Mouse (Mus musculus) liver, adult 2 months (tissue): ENCODE results near the gene Doc2a.

Source experiments
- CTCF ChIP-seq: fragments of 200-500 bp; IDR thresholded peaks from 2 replicates; pipeline ENCODE4 v1.5.1; 2011; ENCODE audit warnings: low read depth, low read length, control low read depth
- POLR2A ChIP-seq: fragments of 200-500 bp; IDR thresholded peaks from 2 replicates; pipeline ENCODE4 v1.6.1; 2011; ENCODE audit warnings: low read length, control low read depth; ENCODE audit not compliant: insufficient read depth; ENCODE audit errors: extremely low read depth

- TF ChIP-seq CTCF (no peak), POLR2A (no peak)
These were observed 43.5 kb upstream of the Doc2a start for GRCm38 (mm10) chr7:126803751-126804150.
